Mouse (Mus musculus) monocyte, adult 59 days (primary cell): ENCODE measurements around the gene Endog. TPM values are rescaled to one million over a fixed set of nuclear protein-coding genes. Genes with fewer than 3 reads are reported as not detected.

ENCODE experiments used
- total RNA-seq, 2 experiments: library from RNA; stranded (reverse); gene quantifications; one replicate each; pipeline ENCODE4 v1.2.4; 2023

The Endog gene
- total RNA-seq: 1 to 10 TPM; 9.0 to 9.4 TPM

GRCm38 (mm10) chr2:30171371-30171996 lies at the start of gene Endog:
Endog (plus strand) TSS chr2:30171493.

GRCm38 (mm10) chr2:30124472-30125274 lies 46.6 kb upstream of the Endog start, which contains the start of gene Zer1:
Zer1 (minus strand) TSS chr2:30124585.

GRCm38 (mm10) chr2:30133613-30134377 lies 37.5 kb upstream of the Endog start, which contains the start of gene Tbc1d13:
Tbc1d13 (plus strand) TSS chr2:30133746.

GRCm38 (mm10) chr2:30177700-30178675 lies 6.7 kb downstream of the Endog start, which contains the start of gene Spout1:
Spout1 (minus strand) TSS chr2:30178459.

GRCm38 (mm10) chr2:30205629-30206357 lies 34.5 kb downstream of the Endog start, which contains the start of gene Kyat1:
Kyat1 (minus strand) TSS chr2:30205847.

Other genes starting within 250 kb of the Endog start
- gene Gle1, start 236.1 kb upstream of the Endog start, total RNA-seq: 10 to 100 TPM; 45.5 to 52.1 TPM
- 100 to 1,000 TPM; 301 to 317 TPM for gene Sptan1, start 205.9 kb upstream of the Endog start, total RNA-seq
- gene Wdr34, start 122.6 kb upstream of the Endog start, total RNA-seq: 1 to 10 TPM; 1.2 TPM
- 100 to 1,000 TPM; 133 to 160 TPM for gene Set, start 114.1 kb upstream of the Endog start, total RNA-seq
- gene Pkn3, start 93.8 kb upstream of the Endog start, total RNA-seq: 1 to 10 TPM; 4.6 to 5.4 TPM
- 10 to 100 TPM; 14.6 to 19.8 TPM for gene Zdhhc12, start 77.8 kb upstream of the Endog start, total RNA-seq
- gene Zer1, start 46.9 kb upstream of the Endog start, total RNA-seq: 10 to 100 TPM; 26.9 to 29.3 TPM
- gene Tbc1d13, start 37.7 kb upstream of the Endog start, total RNA-seq: 100 to 1,000 TPM in 1 of 2 experiments, 10 to 100 TPM in 1; 90.5 to 108 TPM
- 10 to 100 TPM; 10.2 to 11.5 TPM for gene Spout1, start 7.0 kb downstream of the Endog start, total RNA-seq
- gene Kyat1, start 34.4 kb downstream of the Endog start, total RNA-seq: 1 to 10 TPM; 4.4 to 5.6 TPM
- gene Lrrc8a, start 66.2 kb downstream of the Endog start, total RNA-seq: 10 to 100 TPM; 29.2 to 34.5 TPM
- gene Gm28035, start 69.1 kb downstream of the Endog start, total RNA-seq: 1 to 10 TPM; 1.3 to 4.0 TPM
- gene Phyhd1, start 94.7 kb downstream of the Endog start, total RNA-seq: 1 to 10 TPM; 6.1 to 7.2 TPM
- not detected for gene Gm28038, start 109.5 kb downstream of the Endog start, total RNA-seq
- gene Dolk, start 114.8 kb downstream of the Endog start, total RNA-seq: 10 to 100 TPM; 10.5 to 11.5 TPM
- gene Nup188, start 114.9 kb downstream of the Endog start, total RNA-seq: 10 to 100 TPM; 31.4 to 34.2 TPM
- 10 to 100 TPM; 30.8 to 37.2 TPM for gene Sh3glb2, start 187.8 kb downstream of the Endog start, total RNA-seq
- gene Miga2, start 192.7 kb downstream of the Endog start, total RNA-seq: 1 to 10 TPM; 6.8 to 9.9 TPM
- gene Dolpp1, start 220.8 kb downstream of the Endog start, total RNA-seq: 10 to 100 TPM; 14.2 to 15.4 TPM
- 10 to 100 TPM; 29.2 to 40.1 TPM for gene Crat, start 244.3 kb downstream of the Endog start, total RNA-seq
- 10 to 100 TPM; 92.7 to 98.9 TPM for gene Ptpa, start 244.5 kb downstream of the Endog start, total RNA-seq